In the genomic region with DNA sequence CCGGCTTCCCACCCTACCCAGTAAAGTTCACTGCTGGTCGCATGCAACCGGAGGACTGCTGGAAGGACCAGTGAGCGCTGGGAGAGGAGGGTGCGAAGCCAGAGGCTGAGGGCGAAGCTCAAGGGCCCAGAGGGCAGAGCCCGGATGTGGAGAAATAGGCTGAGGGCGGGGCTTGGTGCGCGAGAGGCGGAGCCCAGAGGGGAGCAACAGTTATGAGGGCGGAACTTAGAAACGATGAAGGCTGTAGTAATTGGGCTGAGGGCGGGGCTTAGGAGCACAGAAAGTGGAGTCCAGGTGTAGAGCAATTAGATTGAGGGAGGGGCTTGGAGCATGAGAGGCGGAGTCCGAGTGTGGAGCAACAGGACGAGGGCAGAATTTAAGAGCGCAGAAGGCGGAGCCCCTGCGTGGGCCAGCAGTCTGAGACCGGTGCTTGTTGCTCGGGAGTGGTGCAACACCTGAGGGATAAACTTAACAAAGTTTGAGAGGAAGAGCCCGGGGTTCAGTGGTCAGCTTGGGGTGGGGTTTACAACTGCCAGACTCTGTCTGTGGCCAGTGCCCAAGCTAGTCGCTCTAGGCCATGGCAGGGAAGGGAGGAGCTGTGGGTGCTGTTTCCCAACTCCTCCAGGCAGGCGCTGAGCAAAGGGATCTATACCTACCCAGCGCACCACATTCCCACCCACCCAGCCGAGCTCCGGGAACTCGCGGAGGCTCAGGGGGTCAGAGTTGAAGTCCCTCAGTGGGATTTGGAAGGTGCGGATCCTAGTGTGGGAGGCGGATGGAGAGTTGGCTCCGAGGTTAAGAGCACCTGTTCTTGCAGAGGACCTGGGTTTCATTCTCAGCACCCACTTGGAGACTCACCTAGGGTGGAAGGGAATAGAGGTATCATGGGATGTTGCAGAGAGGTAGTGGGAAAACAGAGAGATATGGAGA, we compare ENCODE assay signal across 8 mouse cellular contexts.
A peak's percentile ranks its signal among the peaks of the same experiment; 100 is the strongest.
DNase-seq lines count a peak whose midpoint lies in the region; ATAC-seq and TF ChIP-seq lines count a peak whose summit lies in the region.

No protein-coding gene starts in this region.

- H3K9me3 ChIP-seq in heart, postnatal 0 days (replicated peaks; ENCODE audit: control insufficient read depth, low read length), result peaks cover 17% of the 10 kb centered on the region

- no peak overlapping the region for H3K9ac ChIP-seq in heart, postnatal 0 days (replicated peaks; ENCODE audit: low read depth, low read length)

- H3K4me3 ChIP-seq in heart, postnatal 0 days (ENCODE audit: low read depth, low read length), result peak overlapping the region; percentile 12
- H3K4me3 ChIP-seq in small intestine, adult 2 months (ENCODE audit: low read depth, low read length), result peak overlapping the region; percentile 0; the same call in 1 of the 2 replicates

- H3K4me2 ChIP-seq in heart, postnatal 0 days (ENCODE audit: low read depth, low read length), result peak overlapping the region; percentile 19

- H3K27ac ChIP-seq in heart, postnatal 0 days (ENCODE audit: low read depth), result no peak overlapping the region
- no peak overlapping the region for H3K27ac ChIP-seq in small intestine, adult 2 months (ENCODE audit: insufficient read depth, low read depth, low read length)

- H3K27me3 ChIP-seq in heart, postnatal 0 days (ENCODE audit: control insufficient read depth, insufficient read depth, low read length), result no peaks in the 10 kb centered on the region
- no peaks in the 10 kb centered on the region for H3K27me3 ChIP-seq in small intestine, adult 2 months (ENCODE audit: control insufficient read depth, insufficient read depth, low read length)

- TF ChIP-seq EP300 in heart, postnatal 0 days (IDR thresholded peaks at IDR 0.05; ENCODE audit: low read depth), result no peak

- 36% methylated on average over 33 of the region's 33 CpGs for WGBS in heart, postnatal 0 days
- 42% methylated on average over 33 of the region's 33 CpGs for WGBS in small intestine, adult 2 months

- H3K36me3 ChIP-seq in heart, postnatal 0 days (replicated peaks; ENCODE audit: control insufficient read depth, insufficient read depth, low read length), result no peaks in the 10 kb centered on the region
- no peaks in the 10 kb centered on the region for H3K36me3 ChIP-seq in small intestine, adult 2 months (ENCODE audit: control insufficient read depth, insufficient read depth, low read length)

- DNase-seq in NIH3T3 (ENCODE audit: low read depth), result peak; percentile 35
- peak; percentile 67 for DNase-seq in c-Kit-positive CD71-negative TER-119-negative erythroid progenitor cells, embryonic 14.5 days (ENCODE audit: low read depth)
- no peak for DNase-seq in heart, postnatal 0 days (ENCODE audit: low spot score)
- peak; percentile 51 for DNase-seq in kidney, postnatal 14 days
- DNase-seq in lung, postnatal 4 days, result peak; percentile 68 to 70
- peak; percentile 89 for DNase-seq in yolk sac, embryonic 10.5 days (ENCODE audit: low spot score)

- no peak for TF ChIP-seq POLR2A in small intestine, adult 2 months (IDR thresholded peaks at IDR 0.05; ENCODE audit: low read depth, low read length)

- no peaks in the 10 kb centered on the region for H3K4me1 ChIP-seq in heart, postnatal 0 days (ENCODE audit: control insufficient read depth, insufficient read depth)
- H3K4me1 ChIP-seq in small intestine, adult 2 months (ENCODE audit: control insufficient read depth, insufficient read depth, insufficient read length, low read length), result 0 out of 2 replicates have a peak, but pooled peaks cover 2% of the 10 kb centered on the region

- TF ChIP-seq CTCF in heart, postnatal 0 days (IDR thresholded peaks at IDR 0.05; ENCODE audit: low read depth), result no peak
- TF ChIP-seq CTCF in small intestine, adult 2 months (IDR thresholded peaks at IDR 0.05; ENCODE audit: extremely low read depth, insufficient read length, insufficient replicate concordance, low read depth, low read length), result no peak

- ATAC-seq in erythroid progenitor cell, adult 5-6 weeks (replicated peaks; ENCODE audit: low FRiP score, poor library complexity, severe bottlenecking), result peak; percentile 66
- ATAC-seq in heart, postnatal 0 days (ENCODE audit: insufficient read depth, low read depth), result peak; percentile 70
